Mouse (Mus musculus) CH12.LX (cell line): Measurements from ENCODE around the gene Otud7a.

Experiments used
- CTCF ChIP-seq, 2 experiments: IDR thresholded peaks in 1 of 2; conservative IDR thresholded peaks in 1 of 2; 2 replicates each; pipeline ENCODE4 v1.5.1; 2011 to 2012; ENCODE audit warnings: low read depth in 2 of 2, low read length in 2 of 2, improper control_type of control experiment in 1 of 2, inconsistent platforms in 1 of 2, mild to moderate bottlenecking in 1 of 2, moderate library complexity in 1 of 2
- POLR2A ChIP-seq: IDR thresholded peaks from 2 replicates; pipeline ENCODE4 v1.6.1; 2011; ENCODE audit warnings: low read depth, mild to moderate bottlenecking, improper control_type of control experiment, low read length
- ZKSCAN1 ChIP-seq: IDR thresholded peaks from 2 replicates; pipeline ENCODE4 v1.6.1; 2012; ENCODE audit warnings: low read depth, inconsistent platforms, low read length, improper control_type of control experiment, borderline replicate concordance
- ZNF384 ChIP-seq: IDR thresholded peaks from 2 replicates; pipeline ENCODE4 v1.6.1; 2012; ENCODE audit warnings: low read depth, low read length, improper control_type of control experiment, inconsistent platforms

DNA sequence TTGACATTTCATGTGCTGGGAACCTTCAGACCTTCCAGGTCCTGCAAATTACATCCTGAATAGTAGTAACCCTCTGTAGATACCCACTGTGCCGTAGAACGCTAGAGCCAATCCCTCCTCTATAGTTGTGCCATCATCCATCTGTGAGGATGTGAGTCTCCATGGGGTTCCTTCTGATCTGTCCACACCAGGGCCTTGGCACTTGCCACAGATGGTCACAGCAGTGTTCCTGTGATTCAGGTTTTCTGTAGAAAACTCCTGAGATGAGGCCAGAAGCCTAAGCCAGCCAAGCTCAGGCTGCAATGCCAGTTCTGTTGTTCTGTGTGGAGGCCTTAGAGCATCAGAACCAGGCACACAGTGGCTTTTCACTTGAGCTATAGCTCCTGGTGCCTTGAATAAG lies 63.5 kb downstream of the Otud7a start:
- TF ChIP-seq ZNF384 (no peak), POLR2A (no peak), ZKSCAN1 (no peak), CTCF (conservative IDR thresholded peaks at IDR 0.05 in 1 of 2, IDR thresholded peaks at IDR 0.05 in 1 of 2; ENCODE audit: low read depth in 2 of 2, low read length in 2 of 2) (no peak)
